Mouse (Mus musculus): ENCODE data around the gene Edem1.

Edem1 gene

GRCm38 (mm10) chr6:108875344-108875743 is 46.9 kb downstream of the Edem1 start:
- DNase-seq (ENCODE audit: low spot score) = no peak

- no peak for DNase-seq (ENCODE audit: low spot score)
These were observed 47.6 kb downstream of the Edem1 start for GRCm38 (mm10) chr6:108876052-108876451.

- DNase-seq (ENCODE audit: low spot score) = no peak
These were observed 48.0 kb downstream of the Edem1 start for GRCm38 (mm10) chr6:108876486-108876885.

- no peak for DNase-seq (ENCODE audit: low spot score)
These were observed 52.0 kb downstream of the Edem1 start for GRCm38 (mm10) chr6:108880368-108881013.

DNA sequence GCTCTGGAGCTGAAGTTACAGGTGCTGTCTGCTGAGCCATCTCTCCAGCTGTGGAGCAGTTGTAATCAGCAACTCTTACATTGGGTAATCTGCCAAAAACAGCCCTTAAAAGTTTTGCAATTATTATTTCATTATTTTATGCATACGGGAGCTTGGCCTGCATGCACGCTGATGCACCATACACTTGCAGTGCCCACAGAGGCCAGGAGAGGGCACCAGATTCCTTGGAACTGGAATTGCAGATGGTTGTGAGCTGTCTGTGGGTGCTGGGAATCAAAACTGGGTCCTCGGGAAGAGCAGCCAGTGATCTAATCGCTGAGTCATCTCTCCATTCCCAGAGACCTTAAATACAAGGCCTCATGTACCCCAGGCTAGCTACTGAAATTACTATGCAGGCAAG is 52.6 kb downstream of the Edem1 start:
- no peak for DNase-seq (ENCODE audit: low spot score)

GRCm38 (mm10) chr6:108883826-108884225 is 55.4 kb downstream of the Edem1 start:
- DNase-seq (ENCODE audit: low spot score) = no peak

DNA sequence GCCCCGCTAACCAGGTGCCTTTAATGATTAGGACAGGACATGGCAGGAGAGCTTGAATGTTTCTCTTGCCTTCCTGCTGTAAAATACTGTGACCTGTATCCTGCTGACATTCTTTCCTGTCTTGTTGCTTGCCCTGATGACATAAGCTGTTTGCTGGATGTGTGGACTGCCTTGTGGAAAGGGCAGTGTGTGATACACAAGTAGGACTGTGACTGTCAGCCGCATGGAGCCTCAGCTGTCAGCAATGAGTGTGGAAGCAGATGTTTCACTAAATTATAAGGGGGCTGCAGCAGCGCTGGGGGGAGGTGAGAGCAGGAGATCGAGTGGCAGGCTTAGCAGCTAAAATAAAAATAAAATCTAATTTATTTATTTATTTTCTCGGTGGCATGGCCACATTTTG is 56.2 kb downstream of the Edem1 start:
- no peak for DNase-seq (ENCODE audit: low spot score)

- no peak for DNase-seq (ENCODE audit: low spot score)
These were observed 57.9 kb downstream of the Edem1 start for GRCm38 (mm10) chr6:108886346-108886745.

GRCm38 (mm10) chr6:108892589-108892988 is 64.1 kb downstream of the Edem1 start:
- DNase-seq (ENCODE audit: low spot score) = no peak

DNA sequence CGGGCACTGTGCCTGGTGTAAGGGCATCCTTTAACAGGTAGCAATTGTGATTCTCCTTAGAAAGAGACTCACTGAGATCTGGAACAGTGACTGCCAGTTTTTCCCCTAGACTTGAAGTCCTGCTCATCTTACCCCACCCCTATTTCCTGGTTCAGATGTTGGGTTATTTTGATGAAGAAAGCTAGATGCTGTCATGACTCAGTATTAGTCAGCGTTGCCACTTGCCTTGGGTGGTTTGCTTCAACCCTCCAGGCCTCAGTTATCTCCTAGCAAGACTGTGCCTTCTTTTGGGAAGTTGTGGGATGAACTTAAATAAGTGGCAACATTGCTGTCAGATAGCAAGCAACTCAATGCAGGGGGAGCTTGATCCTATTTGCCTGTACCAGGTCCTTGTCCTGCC is 66.7 kb downstream of the Edem1 start:
- no peak for DNase-seq (ENCODE audit: low spot score)

DNA sequence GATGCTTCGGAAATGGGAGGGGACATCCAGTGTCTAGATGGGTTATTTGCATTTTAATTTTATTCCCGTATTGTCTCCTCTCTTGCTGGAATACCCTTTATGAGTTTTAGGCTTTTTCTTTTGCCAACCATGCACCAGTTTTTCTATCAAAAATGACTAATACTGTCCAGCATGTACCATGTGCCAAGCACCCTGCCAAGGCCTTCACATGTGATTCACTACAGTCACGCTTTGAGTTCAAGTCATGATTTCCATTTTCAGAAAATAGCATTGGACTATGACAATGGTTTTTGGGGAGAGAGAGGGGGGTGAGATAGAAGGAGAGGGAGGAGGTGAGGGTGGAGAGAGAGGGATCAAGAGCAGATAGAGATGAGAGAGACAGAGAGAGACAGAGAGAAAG is 67.5 kb downstream of the Edem1 start:
- no peak for DNase-seq (ENCODE audit: low spot score)

- no peak for DNase-seq (ENCODE audit: low spot score)
These were observed 68.2 kb downstream of the Edem1 start for GRCm38 (mm10) chr6:108896525-108897087.

GRCm38 (mm10) chr6:108899231-108899630 is 70.8 kb downstream of the Edem1 start:
- no peak for DNase-seq (ENCODE audit: low spot score)

DNA sequence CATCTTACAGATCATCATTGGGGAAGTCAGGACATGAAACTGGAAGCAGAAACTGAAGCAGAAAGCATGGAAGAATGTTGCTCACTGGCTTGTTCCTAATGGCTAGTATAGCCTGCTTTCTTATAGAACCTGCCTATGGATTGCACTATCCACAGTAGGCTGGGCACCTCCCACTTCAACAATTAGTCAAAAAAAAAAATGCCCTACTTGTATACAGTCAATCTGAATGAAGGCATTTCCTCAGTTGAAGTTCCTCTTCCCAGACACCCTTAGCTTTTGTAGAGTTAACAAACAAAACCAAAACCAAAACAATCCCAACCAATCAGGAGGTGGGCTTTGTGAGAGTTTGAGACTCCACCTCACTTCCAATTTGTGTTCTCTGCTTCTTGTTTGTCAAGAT is 73.7 kb downstream of the Edem1 start:
- DNase-seq (ENCODE audit: low spot score) = no peak

- no peak for DNase-seq (ENCODE audit: low spot score)
These were observed 74.8 kb downstream of the Edem1 start for GRCm38 (mm10) chr6:108903280-108903679.

DNA sequence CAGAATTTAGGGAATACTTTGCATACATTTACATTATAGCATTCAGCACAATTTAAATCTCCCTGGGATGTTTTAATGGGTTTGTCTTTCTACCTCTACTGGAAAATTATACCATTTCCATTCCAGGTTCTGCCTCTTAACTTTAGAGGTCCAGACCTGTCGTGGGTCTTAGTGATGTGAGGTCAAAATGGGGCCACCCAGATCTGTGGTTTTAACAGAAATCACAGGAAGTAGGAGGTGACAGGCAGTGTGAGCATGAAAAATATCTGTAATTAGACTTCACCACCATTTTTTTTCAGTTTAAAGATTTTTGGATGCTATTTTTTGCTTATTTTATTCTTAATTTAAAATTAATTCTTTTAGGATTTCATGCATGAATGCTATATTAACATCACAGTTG is 78.1 kb downstream of the Edem1 start:
- DNase-seq (ENCODE audit: low spot score) = no peak

Data from layer of hippocampus, adult 11-12 months (tissue).